Mouse (Mus musculus) midbrain, embryonic 14.5 days (tissue): ENCODE results near the gene Kidins220. TPM values are rescaled to one million over a fixed set of nuclear protein-coding genes. Genes with fewer than 3 reads are reported as not detected.

ENCODE experiments used
- ATAC-seq: fragments of 200-750 bp; cut with Nextera tagmentation; 2 replicates; pipeline ENCODE4 v1.8.0; 2017; ENCODE audit warnings: moderate number of reproducible peaks, moderate library complexity; ENCODE audit not compliant: low FRiP score, low TSS enrichment
- DNase-seq: peaks from one replicate; pipeline ENCODE4 v3.0.0-alpha.2; 2015
- H3K27ac ChIP-seq: fragments of 300-500 bp; sonication (generic); replicated peaks from 2 replicates; pipeline ENCODE4 v1.5.1; 2014; ENCODE audit warnings: mild to moderate bottlenecking, low read depth, low read length, moderate library complexity
- H3K27me3 ChIP-seq: fragments of 300-500 bp; sonication (generic); 2 replicates; pipeline ENCODE4 v1.6.1; 2014; ENCODE audit warnings: low read length, control low read depth, mixed read lengths; ENCODE audit not compliant: control insufficient read depth, insufficient read depth
- H3K36me3 ChIP-seq: fragments of 300-500 bp; sonication (generic); 2 replicates; pipeline ENCODE4 v1.6.1; 2014; ENCODE audit warnings: low read length, control low read depth; ENCODE audit not compliant: control insufficient read depth, insufficient read depth
- H3K4me1 ChIP-seq: fragments of 300-500 bp; sonication (generic); 2 replicates; pipeline ENCODE4 v1.6.1; 2014; ENCODE audit warnings: mild to moderate bottlenecking, antibody characterized with exemption, low read length, control low read depth; ENCODE audit not compliant: control insufficient read depth, insufficient read depth
- H3K4me2 ChIP-seq: fragments of 300-500 bp; sonication (generic); 2 replicates; pipeline ENCODE4 v1.6.1; 2014; ENCODE audit warnings: mild to moderate bottlenecking, low read length, moderate library complexity
- H3K4me3 ChIP-seq: fragments of 300-500 bp; sonication (generic); replicated peaks from 2 replicates; pipeline ENCODE4 v1.5.1; 2014; ENCODE audit warnings: low read depth, low read length
- H3K9ac ChIP-seq: fragments of 300-500 bp; sonication (generic); replicated peaks from 2 replicates; pipeline ENCODE4 v1.6.1; 2014; ENCODE audit warnings: mild to moderate bottlenecking, low read length, moderate library complexity
- H3K9me3 ChIP-seq: fragments of 300-500 bp; sonication (generic); 2 replicates; pipeline ENCODE4 v1.6.1; 2016; ENCODE audit warnings: low read length, control low read depth, mixed read lengths; ENCODE audit not compliant: control insufficient read depth
- WGBS: fragments of 180-500 bp; shearing (Covaris S2); extraction: QIAGEN DNeasy Blood & Tissue Kit; methylation state at CpG from one replicate; pipeline ENCODE4 v1.1.7; 2014; 5-methylcytosine and 5-hydroxymethylcytosine counted together
- polyA plus RNA-seq: library from polyadenylated mRNA; unstranded; fragments of >200 nt; fragmentation: Nextera tagmentation; extraction: Ambion mirVana; gene quantifications from 2 replicates; pipeline ENCODE4 v1.2.1, GENCODE M21; 2014

Kidins220 gene
- polyA plus RNA-seq, 1 experiment from 2014 or later = 188 TPM

- Histone ChIP-seq H3K27ac (no peak overlapping the region), H3K4me2 (no peak overlapping the region), H3K36me3 (peaks cover 51% of the 10 kb centered on the region), H3K9me3 (no peaks in the 10 kb centered on the region), H3K4me3 (no peak overlapping the region), H3K9ac (no peak overlapping the region), H3K27me3 (no peaks in the 10 kb centered on the region), H3K4me1 (no peaks in the 10 kb centered on the region)
- no peak for DNase-seq
- WGBS = 79% methylated on average over 5 of the region's 5 CpGs
- no peak for ATAC-seq
Observed at GRCm38 (mm10) chr12:25049253-25049652, 74.5 kb downstream of the Kidins220 start.

GRCm38 (mm10) chr12:25054511-25054910 is 79.8 kb downstream of the Kidins220 start:
- Histone ChIP-seq H3K36me3 (peaks cover 78% of the 10 kb centered on the region), H3K9ac (no peak overlapping the region), H3K4me2 (no peak overlapping the region), H3K4me1 (no peaks in the 10 kb centered on the region), H3K9me3 (no peaks in the 10 kb centered on the region), H3K4me3 (no peak overlapping the region), H3K27ac (no peak overlapping the region), H3K27me3 (no peaks in the 10 kb centered on the region)
- no peak for ATAC-seq
- WGBS = 88% methylated on average over 7 of the region's 7 CpGs
- no peak for DNase-seq

- 59% methylated on average over 4 of the region's 4 CpGs for WGBS
- DNase-seq (peak; percentile 24), ATAC-seq (no peak)
- H3K27me3 ChIP-seq = no peaks in the 10 kb centered on the region
- H3K9ac ChIP-seq = no peak overlapping the region
- peaks cover 83% of the 10 kb centered on the region for H3K36me3 ChIP-seq
- H3K9me3 ChIP-seq = no peaks in the 10 kb centered on the region
- no peaks in the 10 kb centered on the region for H3K4me1 ChIP-seq
- H3K4me3 ChIP-seq = no peak overlapping the region
- no peak overlapping the region for H3K4me2 ChIP-seq
- no peak overlapping the region for H3K27ac ChIP-seq
Observed at GRCm38 (mm10) chr12:25054963-25055362, 80.2 kb downstream of the Kidins220 start.

- ATAC-seq = no peak
- H3K4me2 ChIP-seq = no peak overlapping the region
- no peaks in the 10 kb centered on the region for H3K9me3 ChIP-seq
- 0 out of 2 replicates have a peak overlapping the region, but pooled peaks have one; percentile 26 for H3K27ac ChIP-seq
- no peak overlapping the region for H3K9ac ChIP-seq
- no peaks in the 10 kb centered on the region for H3K27me3 ChIP-seq
- H3K4me3 ChIP-seq = no peak overlapping the region
- no peak for DNase-seq
- peaks cover 47% of the 10 kb centered on the region for H3K36me3 ChIP-seq
- H3K4me1 ChIP-seq = no peaks in the 10 kb centered on the region
- WGBS = 71% methylated on average over 9 of the region's 9 CpGs
Observed at GRCm38 (mm10) chr12:25059487-25060200, 84.9 kb downstream of the Kidins220 start.

GRCm38 (mm10) chr12:25060901-25061300 is 86.2 kb downstream of the Kidins220 start:
- WGBS = 79% methylated on average over 7 of the region's 7 CpGs
- ATAC-seq = no peak
- Histone ChIP-seq H3K27ac (no peak overlapping the region), H3K4me1 (no peaks in the 10 kb centered on the region), H3K36me3 (peaks cover 37% of the 10 kb centered on the region), H3K27me3 (no peaks in the 10 kb centered on the region), H3K9ac (no peak overlapping the region), H3K4me3 (no peak overlapping the region), H3K9me3 (no peaks in the 10 kb centered on the region), H3K4me2 (no peak overlapping the region)
- DNase-seq = no peak

GRCm38 (mm10) chr12:25062264-25062663 is 87.5 kb downstream of the Kidins220 start:
- no peak for ATAC-seq

GRCm38 (mm10) chr12:25073374-25073773 is 98.6 kb downstream of the Kidins220 start:
- ATAC-seq = no peak
- Histone ChIP-seq H3K9me3 (no peaks in the 10 kb centered on the region), H3K9ac (no peak overlapping the region), H3K4me3 (no peak overlapping the region), H3K27ac (no peak overlapping the region), H3K36me3 (no peaks in the 10 kb centered on the region), H3K4me1 (no peaks in the 10 kb centered on the region), H3K27me3 (no peaks in the 10 kb centered on the region), H3K4me2 (no peak overlapping the region)
- DNase-seq = no peak
- 84% methylated on average over 4 of the region's 4 CpGs for WGBS

More at GRCm38 (mm10) chr12:25062264-25062663, 87.5 kb downstream of the Kidins220 start:
- Histone ChIP-seq H3K9ac (no peak overlapping the region), H3K27me3 (no peaks in the 10 kb centered on the region), H3K4me2 (no peak overlapping the region), H3K36me3 (peaks cover 27% of the 10 kb centered on the region), H3K4me3 (no peak overlapping the region), H3K9me3 (no peaks in the 10 kb centered on the region), H3K4me1 (no peaks in the 10 kb centered on the region), H3K27ac (no peak overlapping the region)
- WGBS = 58% methylated on average over 6 of the region's 6 CpGs
- no peak for DNase-seq

GRCm38 (mm10) chr12:25074344-25074743 is 99.6 kb downstream of the Kidins220 start:
- DNase-seq = no peak
- Histone ChIP-seq H3K36me3 (no peaks in the 10 kb centered on the region), H3K27me3 (no peaks in the 10 kb centered on the region), H3K9ac (no peak overlapping the region), H3K27ac (no peak overlapping the region), H3K4me2 (no peak overlapping the region), H3K4me1 (no peaks in the 10 kb centered on the region), H3K4me3 (no peak overlapping the region), H3K9me3 (no peaks in the 10 kb centered on the region)
- 90% methylated on average over 3 of the region's 3 CpGs for WGBS
- no peak for ATAC-seq
